Mouse (Mus musculus) neural tube, embryonic 12.5 days (tissue): ENCODE results near the gene Fpgt. TPM values are rescaled to one million over a fixed set of nuclear protein-coding genes. Genes with fewer than 3 reads are reported as not detected.

Source experiments
- ATAC-seq: fragments of 200-750 bp; cut with Nextera tagmentation; 2 replicates; pipeline ENCODE4 v1.8.0; 2017; ENCODE audit warnings: low read depth, mild to moderate bottlenecking, moderate TSS enrichment, moderate library complexity; ENCODE audit not compliant: low FRiP score
- H3K27ac ChIP-seq: fragments of 300-500 bp; sonication (generic); 2 replicates; pipeline ENCODE4 v1.5.1; 2016
- H3K27me3 ChIP-seq: fragments of 300-500 bp; sonication (generic); replicated peaks from 2 replicates; pipeline ENCODE4 v1.6.1; 2016; ENCODE audit warnings: mild to moderate bottlenecking
- H3K36me3 ChIP-seq: fragments of 300-500 bp; sonication (generic); 2 replicates; pipeline ENCODE4 v1.6.1; 2016; ENCODE audit warnings: mild to moderate bottlenecking
- H3K4me1 ChIP-seq: fragments of 300-500 bp; sonication (generic); 2 replicates; pipeline ENCODE4 v1.6.1; 2016
- H3K4me2 ChIP-seq: fragments of 300-500 bp; sonication (generic); replicated peaks from 2 replicates; pipeline ENCODE4 v1.6.1; 2016; ENCODE audit warnings: mild to moderate bottlenecking
- H3K4me3 ChIP-seq: fragments of 300-500 bp; sonication (generic); 2 replicates; pipeline ENCODE4 v1.5.1; 2016
- H3K9ac ChIP-seq: fragments of 300-500 bp; sonication (generic); 2 replicates; pipeline ENCODE4 v1.6.1; 2016; ENCODE audit warnings: mild to moderate bottlenecking
- H3K9me3 ChIP-seq: fragments of 300-500 bp; sonication (generic); 2 replicates; pipeline ENCODE4 v1.6.1; 2016; ENCODE audit warnings: mild to moderate bottlenecking
- WGBS: fragments of 180-500 bp; shearing (Covaris S2); methylation state at CpG from one replicate; pipeline ENCODE4 v1.1.7; 2016; 5-methylcytosine and 5-hydroxymethylcytosine counted together
- polyA plus RNA-seq: library from polyadenylated mRNA; unstranded; fragments of >200 nt; fragmentation: Nextera tagmentation; extraction: Ambion mirVana; gene quantifications from 2 replicates; pipeline ENCODE4 v1.2.1, GENCODE M21; 2016

Fpgt gene
- 14.8 and 18.8 TPM in 2 replicates for polyA plus RNA-seq

DNA sequence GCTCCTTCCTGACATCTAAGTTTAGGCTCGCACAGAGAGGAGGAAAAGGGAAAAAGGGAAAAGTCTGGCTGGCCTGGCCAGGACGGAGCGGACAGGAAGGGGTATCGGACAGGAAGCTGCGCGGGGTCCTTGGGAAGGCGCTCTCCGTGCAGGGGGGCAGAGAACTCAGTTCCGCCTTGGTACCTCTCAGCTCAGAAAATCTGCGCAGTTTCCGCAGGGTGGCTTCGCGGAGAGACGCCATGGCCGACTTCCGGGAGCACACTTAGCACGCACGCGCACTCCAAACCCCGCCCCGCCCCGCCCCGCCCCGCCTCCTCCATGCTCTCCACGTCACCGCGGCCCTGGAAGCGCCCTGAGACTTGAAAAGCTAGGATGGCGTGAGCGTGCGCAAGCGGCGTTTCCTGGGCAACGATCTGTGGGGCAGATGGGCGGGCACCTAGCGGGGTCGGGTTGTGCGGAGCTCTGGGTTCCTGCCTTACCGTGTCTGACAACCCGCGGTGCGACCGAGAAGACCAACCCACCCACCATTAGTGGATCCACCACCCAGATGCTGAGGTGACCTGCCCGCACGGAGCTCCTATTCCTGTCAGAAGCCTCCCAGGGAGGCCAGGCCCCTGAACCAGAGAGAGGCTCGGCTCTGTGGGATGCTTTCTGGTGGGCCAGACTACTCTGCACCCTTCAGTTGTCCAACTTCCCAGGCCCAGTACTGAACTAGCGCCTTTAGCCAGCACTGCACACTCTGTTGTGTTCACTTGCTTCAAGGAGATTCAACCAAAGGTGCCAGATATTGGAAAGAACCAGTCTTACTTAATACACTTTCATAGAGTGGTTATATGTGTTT is at the start of gene Fpgt, which contains the start of gene Lrriq3:
Fpgt (minus strand) TSS at position 288 of the 841 bp plus-strand sequence.
Lrriq3 (plus strand) TSS at position 319 of the 841 bp plus-strand sequence.
- no peaks in the 10 kb centered on the region for H3K27me3 ChIP-seq
- 1% methylated on average over 47 of the region's 47 CpGs for WGBS
- H3K4me2 ChIP-seq, result peak within 1 kb of the TSS; percentile 63
- H3K4me3 ChIP-seq, result peak within 1 kb of the TSS; percentile 51
- 0 out of 2 replicates have a peak within 1 kb of the TSS, but pooled peaks have one; percentile 62 for H3K27ac ChIP-seq
- H3K4me1 ChIP-seq, result 0 out of 2 replicates have a peak, but pooled peaks cover 7% of the 10 kb centered on the region
- peak within 1 kb of the TSS; percentile 58 for H3K9ac ChIP-seq
- no peaks in the 10 kb centered on the region for H3K9me3 ChIP-seq
- H3K36me3 ChIP-seq, result no peaks in the 10 kb centered on the region
- ATAC-seq, result peak; percentile 99

DNA sequence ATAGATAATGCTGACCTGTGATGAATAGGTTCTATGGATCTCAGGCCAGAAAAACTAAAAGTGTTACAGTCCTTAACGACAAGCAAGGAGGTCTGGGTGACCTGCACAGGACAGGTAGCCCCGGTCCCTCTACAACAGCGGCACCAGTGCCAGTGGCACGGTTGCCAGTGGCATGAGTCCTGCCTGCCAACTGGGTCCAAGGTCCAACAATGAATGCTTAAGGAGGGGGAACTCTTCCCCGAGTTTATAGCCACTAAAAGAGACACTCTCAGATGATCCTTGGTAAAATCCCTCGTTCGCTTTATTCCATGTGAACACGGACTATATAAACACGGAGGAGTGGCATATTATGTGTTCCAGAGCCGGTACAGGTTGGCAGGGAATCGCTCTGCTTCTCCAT is 47.8 kb upstream of the Fpgt start:
- no peaks in the 10 kb centered on the region for H3K4me1 ChIP-seq
- no peak overlapping the region for H3K4me3 ChIP-seq
- no peak overlapping the region for H3K27ac ChIP-seq
- 90% methylated on average over 11 of the region's 11 CpGs for WGBS
- H3K4me2 ChIP-seq, result no peak overlapping the region
- H3K36me3 ChIP-seq, result no peaks in the 10 kb centered on the region
- H3K9me3 ChIP-seq, result no peaks in the 10 kb centered on the region
- H3K27me3 ChIP-seq, result no peaks in the 10 kb centered on the region
- ATAC-seq, result no peak
- no peak overlapping the region for H3K9ac ChIP-seq

DNA sequence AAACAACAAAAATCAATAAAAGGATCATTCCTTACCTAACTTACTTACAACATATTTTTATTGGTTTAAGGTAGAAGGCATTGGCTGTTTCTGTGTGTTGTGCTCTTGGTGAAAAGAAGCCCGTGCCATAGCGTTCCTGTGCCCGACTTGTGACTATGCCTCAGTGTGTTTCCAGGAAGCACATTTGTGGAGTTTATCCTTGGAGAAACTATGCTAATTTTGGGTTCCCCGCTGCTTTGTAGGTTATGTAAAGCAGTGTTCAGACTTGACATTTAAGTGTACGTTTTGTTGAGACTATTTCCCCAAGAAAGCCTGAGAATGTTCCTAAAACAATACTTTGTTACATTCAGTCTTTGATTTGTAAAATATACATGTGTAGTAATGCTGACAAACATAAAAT is 44.5 kb upstream of the Fpgt start:
- H3K27ac ChIP-seq, result no peak overlapping the region
- no peak overlapping the region for H3K4me2 ChIP-seq
- no peaks in the 10 kb centered on the region for H3K4me1 ChIP-seq
- WGBS, result 91% methylated on average over 5 of the region's 5 CpGs
- H3K4me3 ChIP-seq, result no peak overlapping the region
- no peaks in the 10 kb centered on the region for H3K27me3 ChIP-seq
- H3K9me3 ChIP-seq, result no peaks in the 10 kb centered on the region
- H3K36me3 ChIP-seq, result no peaks in the 10 kb centered on the region
- H3K9ac ChIP-seq, result no peak overlapping the region
- no peak for ATAC-seq

DNA sequence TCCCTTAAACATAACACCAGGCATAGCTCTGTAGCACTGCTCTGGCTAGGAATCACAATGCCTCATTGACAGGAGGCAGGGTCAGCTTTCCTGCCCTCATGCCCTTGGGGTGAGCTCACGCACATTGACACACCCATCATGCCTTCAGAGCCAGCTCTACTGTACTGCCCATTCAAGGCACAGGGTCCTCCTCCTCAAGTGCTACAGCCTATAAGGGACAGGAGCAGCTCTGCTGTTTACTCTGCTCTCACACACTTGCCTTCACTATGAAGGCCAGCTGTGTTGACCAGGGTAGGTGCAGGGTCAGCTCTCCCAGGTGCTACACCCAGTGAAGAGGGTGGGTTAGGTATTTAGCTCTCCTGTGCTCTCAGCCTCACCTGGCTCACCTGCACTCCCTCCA is 12.8 kb upstream of the Fpgt start:
- Histone ChIP-seq H3K27ac (no peak overlapping the region), H3K9me3 (no peaks in the 10 kb centered on the region), H3K9ac (no peak overlapping the region), H3K4me1 (no peaks in the 10 kb centered on the region), H3K4me2 (no peak overlapping the region), H3K27me3 (no peaks in the 10 kb centered on the region), H3K36me3 (no peaks in the 10 kb centered on the region), H3K4me3 (no peak overlapping the region)
- WGBS, result 67% methylated on average over 1 of the region's 1 CpGs
- ATAC-seq, result no peak

DNA sequence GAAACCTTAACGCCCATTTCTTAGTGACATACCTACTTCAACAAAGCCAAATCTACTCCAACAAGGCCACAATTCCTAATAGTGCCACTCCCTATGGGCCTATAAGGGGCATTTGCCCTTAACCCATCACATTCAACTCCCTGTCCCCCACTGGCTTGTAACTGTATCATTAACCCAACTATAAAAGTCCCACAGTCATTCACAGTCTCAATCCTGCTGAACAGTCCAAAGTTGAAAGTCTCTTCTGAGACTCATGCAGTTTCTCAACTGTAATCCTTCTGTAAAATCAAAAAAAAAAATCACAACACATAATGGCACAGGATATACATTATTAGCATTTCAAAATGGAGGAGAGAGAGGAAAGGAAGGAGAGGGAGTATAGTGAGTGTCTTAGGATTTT is 6.1 kb upstream of the Fpgt start:
- H3K27ac ChIP-seq, result no peak overlapping the region
- H3K4me2 ChIP-seq, result no peak overlapping the region
- H3K9me3 ChIP-seq, result no peaks in the 10 kb centered on the region
- ATAC-seq, result no peak
- 81% methylated on average over 1 of the region's 1 CpGs for WGBS
- no peak overlapping the region for H3K4me3 ChIP-seq
- no peaks in the 10 kb centered on the region for H3K36me3 ChIP-seq
- no peaks in the 10 kb centered on the region for H3K4me1 ChIP-seq
- H3K27me3 ChIP-seq, result no peaks in the 10 kb centered on the region
- no peak overlapping the region for H3K9ac ChIP-seq

DNA sequence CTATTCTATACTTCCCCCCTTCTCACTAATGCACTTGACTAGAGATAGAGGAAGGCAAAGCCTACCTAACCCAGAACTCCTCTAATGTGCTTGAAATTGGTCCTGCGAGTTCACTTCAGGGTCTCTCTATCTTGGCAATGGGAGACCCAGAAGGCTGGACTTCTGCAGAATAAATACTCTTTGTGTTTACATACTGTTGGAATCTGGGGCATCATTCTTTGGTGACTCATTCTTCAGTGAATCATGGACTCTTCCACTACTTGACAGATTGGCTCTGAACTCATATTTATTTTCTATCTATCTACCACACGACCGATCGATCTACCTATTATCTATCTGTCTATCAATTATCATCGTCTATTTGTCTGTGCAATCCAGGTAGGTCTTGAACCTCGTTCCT is 1.1 kb downstream of the Fpgt start:
- no peak for ATAC-seq
- WGBS, result 96% methylated on average over 6 of the region's 6 CpGs
- Histone ChIP-seq H3K9me3 (no peaks in the 10 kb centered on the region), H3K4me1 (0 out of 2 replicates have a peak, but pooled peaks cover 7% of the 10 kb centered on the region), H3K4me2 (peak overlapping the region; percentile 63), H3K27ac (no peak overlapping the region), H3K9ac (no peak overlapping the region), H3K27me3 (no peaks in the 10 kb centered on the region), H3K36me3 (peaks cover 8% of the 10 kb centered on the region), H3K4me3 (no peak overlapping the region)

DNA sequence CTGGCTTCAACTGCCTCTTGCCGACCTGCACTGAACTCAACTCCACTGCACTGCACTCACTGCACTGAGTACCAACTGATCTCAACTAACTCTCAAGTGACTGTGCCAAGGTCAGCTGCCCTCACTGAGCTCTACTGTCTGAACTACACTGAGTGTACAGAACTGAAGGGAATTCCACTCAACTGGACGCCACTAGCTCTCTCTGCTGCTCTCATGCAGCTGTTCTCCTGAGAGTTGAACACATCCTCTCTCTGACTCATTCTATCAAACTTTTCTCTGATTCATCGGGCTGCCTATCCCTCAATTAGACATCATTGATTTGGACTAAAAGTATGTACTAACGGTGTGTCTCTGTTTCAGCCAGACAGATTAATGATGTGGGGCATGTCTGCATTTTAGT is 15.3 kb downstream of the Fpgt start:
- Histone ChIP-seq H3K9ac (no peak overlapping the region), H3K27me3 (no peaks in the 10 kb centered on the region), H3K4me2 (no peak overlapping the region), H3K4me3 (no peak overlapping the region), H3K4me1 (no peaks in the 10 kb centered on the region), H3K36me3 (no peaks in the 10 kb centered on the region), H3K27ac (no peak overlapping the region), H3K9me3 (no peaks in the 10 kb centered on the region)
- 85% methylated on average over 4 of the region's 4 CpGs for WGBS
- ATAC-seq, result no peak

DNA sequence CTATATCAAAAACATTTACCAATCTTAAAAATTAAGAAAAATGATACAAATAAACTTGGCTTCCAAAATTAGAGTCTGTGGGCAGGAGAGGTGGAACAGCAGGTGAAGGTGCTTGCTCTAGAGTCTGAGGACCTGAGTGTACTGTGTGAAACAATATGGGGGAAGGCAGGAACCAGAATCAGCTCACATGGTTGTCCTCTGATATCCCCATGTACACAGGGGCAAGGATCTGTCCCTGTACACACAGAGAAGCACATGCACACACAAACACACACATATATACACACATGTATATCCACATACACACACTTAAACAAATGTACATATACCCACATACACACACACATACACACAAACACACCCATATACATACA is 33.8 kb downstream of the Fpgt start:
- no peaks in the 10 kb centered on the region for H3K4me1 ChIP-seq
- ATAC-seq, result no peak
- no peaks in the 10 kb centered on the region for H3K36me3 ChIP-seq
- no peaks in the 10 kb centered on the region for H3K27me3 ChIP-seq
- no peak overlapping the region for H3K4me3 ChIP-seq
- no peaks in the 10 kb centered on the region for H3K9me3 ChIP-seq
- no peak overlapping the region for H3K27ac ChIP-seq
- H3K9ac ChIP-seq, result no peak overlapping the region
- H3K4me2 ChIP-seq, result no peak overlapping the region

DNA sequence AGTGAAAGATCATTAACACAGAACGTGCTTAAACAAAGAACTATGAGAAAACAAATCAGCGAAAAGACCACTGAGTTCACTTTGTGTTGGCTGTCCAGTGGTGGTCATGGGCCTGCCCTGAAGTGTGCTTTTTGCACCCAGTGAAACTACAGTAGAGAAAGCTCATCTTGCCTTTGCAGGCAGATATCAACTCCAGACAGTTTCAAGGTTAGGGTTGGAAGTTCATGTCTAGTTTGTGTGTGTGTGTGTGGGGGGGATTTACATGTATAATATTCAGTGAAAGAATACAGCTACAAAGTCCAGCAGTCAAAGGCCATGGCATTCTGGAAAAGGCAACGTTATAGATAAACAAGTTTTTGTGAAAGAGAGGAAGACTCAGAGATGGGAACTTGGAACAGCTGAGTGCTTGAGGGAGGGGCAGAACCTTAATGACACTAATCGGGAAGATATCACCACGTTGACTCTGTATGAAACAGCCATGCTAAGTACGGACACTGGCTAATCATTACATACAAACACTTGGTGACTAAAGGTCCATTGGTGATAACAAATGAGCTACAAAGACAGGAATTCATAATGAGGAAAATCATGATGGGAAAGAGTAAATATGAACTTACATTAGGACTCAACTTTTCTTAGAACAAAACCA is 34.3 kb downstream of the Fpgt start:
- H3K4me3 ChIP-seq, result no peak overlapping the region
- ATAC-seq, result no peak
- H3K9ac ChIP-seq, result no peak overlapping the region
- H3K4me1 ChIP-seq, result no peaks in the 10 kb centered on the region
- H3K27ac ChIP-seq, result no peak overlapping the region
- H3K27me3 ChIP-seq, result no peaks in the 10 kb centered on the region
- no peak overlapping the region for H3K4me2 ChIP-seq
- no peaks in the 10 kb centered on the region for H3K9me3 ChIP-seq
- no peaks in the 10 kb centered on the region for H3K36me3 ChIP-seq
- 83% methylated on average over 6 of the region's 6 CpGs for WGBS

DNA sequence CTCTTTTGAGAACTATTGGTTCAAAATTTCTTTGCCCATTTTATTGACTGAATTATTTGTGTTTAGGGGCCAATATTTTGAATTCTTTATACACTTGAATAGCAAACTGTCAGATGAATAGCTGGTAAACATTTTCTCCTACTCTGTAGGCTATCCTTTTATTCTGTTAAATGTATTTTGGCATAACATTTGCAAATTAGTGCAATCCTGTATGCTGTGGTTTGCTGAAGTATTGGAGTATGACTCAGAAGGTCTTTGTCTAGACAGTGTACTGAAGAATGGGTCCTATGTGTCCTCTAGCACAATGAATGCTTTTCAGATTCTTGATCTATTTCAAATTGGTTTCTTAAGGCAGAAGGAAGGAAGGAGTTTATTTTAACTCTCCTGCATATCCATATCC is 35.6 kb downstream of the Fpgt start:
- Histone ChIP-seq H3K27ac (no peak overlapping the region), H3K4me1 (no peaks in the 10 kb centered on the region), H3K27me3 (no peaks in the 10 kb centered on the region), H3K4me3 (no peak overlapping the region), H3K4me2 (no peak overlapping the region), H3K9me3 (no peaks in the 10 kb centered on the region), H3K36me3 (no peaks in the 10 kb centered on the region), H3K9ac (no peak overlapping the region)
- ATAC-seq, result no peak

DNA sequence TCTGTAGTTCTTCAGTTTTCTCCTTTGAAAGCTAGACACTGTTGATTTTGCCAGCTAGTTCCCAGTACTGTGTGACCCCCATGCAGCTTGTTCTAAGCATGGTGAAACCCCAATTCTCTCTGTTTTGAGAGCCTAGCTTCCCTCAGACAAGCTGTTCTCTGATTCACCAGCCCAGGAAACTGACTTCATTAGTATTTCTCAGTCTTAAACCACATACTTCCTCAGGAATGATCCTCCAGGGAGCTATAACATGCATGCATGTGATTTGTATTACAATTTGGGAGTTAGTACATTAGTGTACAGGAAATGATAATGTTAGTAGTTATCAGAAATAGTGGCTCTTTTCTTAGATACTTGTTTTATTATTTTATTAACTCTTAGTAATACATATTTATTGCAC is 36.6 kb downstream of the Fpgt start:
- Histone ChIP-seq H3K36me3 (no peaks in the 10 kb centered on the region), H3K4me1 (no peaks in the 10 kb centered on the region), H3K27ac (no peak overlapping the region), H3K9ac (no peak overlapping the region), H3K4me2 (no peak overlapping the region), H3K27me3 (no peaks in the 10 kb centered on the region), H3K4me3 (no peak overlapping the region), H3K9me3 (no peaks in the 10 kb centered on the region)
- no peak for ATAC-seq

DNA sequence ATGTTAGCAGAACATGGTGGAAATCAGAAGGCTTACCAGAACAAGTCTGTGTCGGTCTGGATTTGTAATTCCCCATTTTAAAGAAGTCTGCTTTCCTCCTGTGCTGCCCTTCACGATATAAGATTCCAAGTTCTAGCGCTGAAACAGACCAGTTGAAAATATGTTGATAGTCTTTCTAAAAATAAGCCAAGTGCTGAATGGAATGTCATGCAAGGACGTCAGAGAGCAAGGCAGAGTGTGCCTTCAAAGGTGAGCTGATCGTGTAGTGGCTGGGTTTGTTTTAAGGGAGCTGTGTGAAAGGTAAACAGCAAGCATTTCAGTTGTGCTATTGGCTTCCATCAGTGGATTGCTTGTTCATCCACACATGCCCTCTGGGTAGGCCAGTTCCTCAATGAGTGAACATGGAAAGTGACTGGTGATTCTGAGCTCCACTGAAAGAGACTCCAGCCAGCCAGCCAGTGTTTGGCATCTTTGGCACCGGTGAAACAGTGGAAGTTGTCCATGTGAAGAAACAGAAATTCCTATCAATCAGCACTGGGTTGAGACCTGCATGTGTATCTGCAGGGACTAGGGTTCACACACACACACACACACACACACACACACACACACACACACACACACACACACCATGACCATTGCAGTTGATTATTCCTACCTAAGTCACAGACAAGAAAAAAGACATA is 37.8 kb downstream of the Fpgt start, which contains the start of gene Tnni3k:
Tnni3k (minus strand) TSS at position 177 of the 686 bp plus-strand sequence.
- Histone ChIP-seq H3K9me3 (no peaks in the 10 kb centered on the region), H3K4me2 (no peak within 1 kb of the TSS), H3K9ac (no peak within 1 kb of the TSS), H3K27ac (no peak within 1 kb of the TSS), H3K4me1 (no peaks in the 10 kb centered on the region), H3K4me3 (no peak within 1 kb of the TSS), H3K27me3 (no peaks in the 10 kb centered on the region), H3K36me3 (no peaks in the 10 kb centered on the region)
- WGBS, result 83% methylated on average over 6 of the region's 6 CpGs
- no peak for ATAC-seq
